Mouse (Mus musculus) embryo, embryonic 10 days (tissue): ENCODE data around the gene Olfr1044.
"Not testable (repeated sequence)": the region's sequence is repeated elsewhere in the genome, so short reads cannot be mapped to it uniquely, and the experiment has no call there.

ENCODE experiments used
- DNase-seq: peaks from one replicate; pipeline ENCODE4 v3.0.0-alpha.2; 2015; ENCODE audit warnings: low spot score

The Olfr1044 gene

GRCm38 (mm10) chr2:86177720-86178119, at the start of gene Olfr1044:
TSS of gene Olfr1044 (minus strand) at chr2:86177820.
- no peak for DNase-seq

GRCm38 (mm10) chr2:86219214-86219613, 41.6 kb upstream of the Olfr1044 start, which contains the start of gene Olfr1046:
TSS of gene Olfr1046 (minus strand) at chr2:86219314.
- DNase-seq, result no peak

GRCm38 (mm10) chr2:86202909-86203308, 25.3 kb upstream of the Olfr1044 start, which contains the start of gene Olfr1045:
TSS of gene Olfr1045 (minus strand) at chr2:86203009.
- no peak for DNase-seq

GRCm38 (mm10) chr2:86195863-86196262, 18.2 kb upstream of the Olfr1044 start:
- DNase-seq, result no peak

GRCm38 (mm10) chr2:86185583-86185982, 8.0 kb upstream of the Olfr1044 start, which contains the start of gene Olfr52:
TSS of gene Olfr52 (minus strand) at chr2:86185683.
- no peak for DNase-seq

GRCm38 (mm10) chr2:86179950-86180349, 2.3 kb upstream of the Olfr1044 start:
- DNase-seq, result no peak

GRCm38 (mm10) chr2:86175422-86175821, 2.2 kb downstream of the Olfr1044 start:
- DNase-seq, result not testable (repeated sequence)

- DNase-seq, result no peak
Observed at GRCm38 (mm10) chr2:86167422-86167821, 10.2 kb downstream of the Olfr1044 start, which contains the start of gene Olfr1043. TSS of gene Olfr1043 (minus strand) at chr2:86167522.

- no peak for DNase-seq
Observed at GRCm38 (mm10) chr2:86161738-86162137, 15.9 kb downstream of the Olfr1044 start, which contains the start of gene Olfr1042. TSS of gene Olfr1042 (minus strand) at chr2:86161838.

- DNase-seq, result no peak
Observed at GRCm38 (mm10) chr2:86146632-86147031, 31.0 kb downstream of the Olfr1044 start, which contains the start of gene Olfr1040. TSS of gene Olfr1040 (minus strand) at chr2:86146732.

GRCm38 (mm10) chr2:86135828-86136227, 41.8 kb downstream of the Olfr1044 start, which contains the start of gene Olfr1039:
TSS of gene Olfr1039 (minus strand) at chr2:86135928.
- DNase-seq, result no peak
